Mouse (Mus musculus): ENCODE results near the gene Tgm2.

GRCm38 (mm10) chr2:158139628-158140027 is 6.6 kb downstream of the Tgm2 start:
- no peak for TF ChIP-seq HCFC1 (IDR thresholded peaks at IDR 0.05; ENCODE audit: borderline replicate concordance, insufficient read depth, low read length)
- no peak for TF ChIP-seq CHD2 (IDR thresholded peaks at IDR 0.05; ENCODE audit: low read depth, low read length)
- TF ChIP-seq ZNF384 (IDR thresholded peaks at IDR 0.05; ENCODE audit: low read depth, low read length) = no peak
